Mouse (Mus musculus) CH12.LX (cell line): ENCODE measurements around the gene Moap1. TPM values are rescaled to one million over a fixed set of nuclear protein-coding genes. Genes with fewer than 3 reads are reported as not detected.

ENCODE experiments used
- DNase-seq: peaks from one replicate; pipeline ENCODE4 v3.0.0-alpha.2; 2013; ENCODE audit errors: extremely low read depth
- H3K27ac ChIP-seq: 2 replicates; pipeline ENCODE4 v1.5.1; 2012; ENCODE audit warnings: low read depth, mild to moderate bottlenecking, control low read depth, moderate library complexity; ENCODE audit not compliant: insufficient read depth
- H3K27me3 ChIP-seq: replicated peaks from 2 replicates; pipeline ENCODE3; 2012; ENCODE audit warnings: inconsistent platforms
- H3K36me3 ChIP-seq, 2 experiments: replicated peaks in 1 of 2; 2 replicates each; pipeline versions ENCODE3 to v1.6.1; 2012; ENCODE audit warnings: inconsistent platforms in 1 of 2, low read length in 1 of 2, mild to moderate bottlenecking in 1 of 2, mixed read lengths in 1 of 2, moderate library complexity in 1 of 2; ENCODE audit not compliant: control insufficient read depth in 1 of 2, insufficient read depth in 1 of 2
- H3K4me1 ChIP-seq, 2 experiments: 2 replicates each; pipeline ENCODE4 v1.6.1; 2012; ENCODE audit warnings: inconsistent platforms in 1 of 2, moderate library complexity in 1 of 2; ENCODE audit not compliant: insufficient read depth in 2 of 2, control insufficient read depth in 1 of 2
- H3K4me2 ChIP-seq: 2 replicates; pipeline ENCODE4 v1.6.1; 2012; ENCODE audit warnings: low read depth, mild to moderate bottlenecking, control low read depth; ENCODE audit not compliant: poor library complexity, insufficient read depth, severe bottlenecking
- H3K4me3 ChIP-seq, 3 experiments: fragments of 150-350 bp in 1 of 3; sonication (generic) in 1 of 3; replicated peaks in 1 of 3; 2 replicates each; pipeline versions ENCODE3 to v1.5.1; 2011 to 2012; ENCODE audit warnings: low read depth in 2 of 3, low read length in 2 of 3, mild to moderate bottlenecking in 2 of 3, moderate library complexity in 2 of 3, control low read depth in 1 of 3, improper control_type of control experiment in 1 of 3, inconsistent platforms in 1 of 3, mixed read lengths in 1 of 3; ENCODE audit not compliant: poor library complexity in 1 of 3
- H3K79me2 ChIP-seq: replicated peaks from 2 replicates; pipeline ENCODE4 v1.6.1; 2012; ENCODE audit warnings: mild to moderate bottlenecking, moderate library complexity; ENCODE audit not compliant: control insufficient read depth, poor library complexity, insufficient read depth, severe bottlenecking; ENCODE audit errors: extremely low read depth
- H3K9ac ChIP-seq: 2 replicates; pipeline ENCODE4 v1.6.1; 2012; ENCODE audit warnings: low read depth, mild to moderate bottlenecking, control low read depth, moderate library complexity; ENCODE audit not compliant: insufficient read depth
- H3K9me3 ChIP-seq: replicated peaks from 2 replicates; pipeline ENCODE3; 2012; ENCODE audit warnings: low read length, inconsistent platforms, mixed read lengths
- BHLHE40 ChIP-seq: IDR thresholded peaks from 2 replicates; pipeline ENCODE4 v1.6.1; 2011; ENCODE audit warnings: mild to moderate bottlenecking, low read depth, low read length, improper control_type of control experiment
- CHD2 ChIP-seq: IDR thresholded peaks from 2 replicates; pipeline ENCODE4 v1.6.1; 2011; ENCODE audit warnings: low read length, improper control_type of control experiment
- CTCF ChIP-seq, 2 experiments: IDR thresholded peaks in 1 of 2; conservative IDR thresholded peaks in 1 of 2; 2 replicates each; pipeline ENCODE4 v1.5.1; 2011 to 2012; ENCODE audit warnings: low read depth in 2 of 2, low read length in 2 of 2, improper control_type of control experiment in 1 of 2, inconsistent platforms in 1 of 2, mild to moderate bottlenecking in 1 of 2, moderate library complexity in 1 of 2
- JUN ChIP-seq: IDR thresholded peaks from 2 replicates; pipeline ENCODE4 v1.6.1; 2011; ENCODE audit warnings: low read depth, mild to moderate bottlenecking, low read length, improper control_type of control experiment, moderate library complexity; ENCODE audit not compliant: insufficient read depth
- MAZ ChIP-seq: IDR thresholded peaks from 2 replicates; pipeline ENCODE4 v1.6.1; 2012; ENCODE audit warnings: low read depth, mild to moderate bottlenecking, inconsistent platforms, low read length, improper control_type of control experiment, moderate library complexity
- MXI1 ChIP-seq: IDR thresholded peaks from 2 replicates; pipeline ENCODE4 v1.6.1; 2011; ENCODE audit warnings: mild to moderate bottlenecking, low read depth, low read length, improper control_type of control experiment
- MYC ChIP-seq: IDR thresholded peaks from 2 replicates; pipeline ENCODE4 v1.6.1; 2011; ENCODE audit warnings: low read depth, mild to moderate bottlenecking, improper control_type of control experiment, low read length
- NELFE ChIP-seq: IDR thresholded peaks from 2 replicates; pipeline ENCODE4 v1.6.1; 2011; ENCODE audit warnings: low read depth, low read length, improper control_type of control experiment
- NRF1 ChIP-seq: IDR thresholded peaks from 2 replicates; pipeline ENCODE4 v1.6.1; 2014; ENCODE audit warnings: low read depth, mild to moderate bottlenecking, inconsistent platforms, low read length, improper control_type of control experiment, moderate library complexity
- RAD21 ChIP-seq: IDR thresholded peaks from 2 replicates; pipeline ENCODE4 v1.6.1; 2011; ENCODE audit warnings: low read depth, mild to moderate bottlenecking, low read length, improper control_type of control experiment, moderate library complexity
- SMC3 ChIP-seq: IDR thresholded peaks from 2 replicates; pipeline ENCODE4 v1.6.1; 2011; ENCODE audit warnings: low read depth, low read length, improper control_type of control experiment
- TBP ChIP-seq: conservative IDR thresholded peaks from 2 replicates; pipeline ENCODE4 v1.6.1; 2011; ENCODE audit warnings: low read depth, low read length, improper control_type of control experiment
- USF1 ChIP-seq: IDR thresholded peaks from 2 replicates; pipeline ENCODE4 v1.6.1; 2014; ENCODE audit warnings: low read depth, mild to moderate bottlenecking, inconsistent platforms, low read length, improper control_type of control experiment
- ZKSCAN1 ChIP-seq: IDR thresholded peaks from 2 replicates; pipeline ENCODE4 v1.6.1; 2012; ENCODE audit warnings: low read depth, inconsistent platforms, low read length, improper control_type of control experiment, borderline replicate concordance
- ZMIZ1 ChIP-seq: IDR thresholded peaks from 2 replicates; pipeline ENCODE4 v1.6.1; 2012; ENCODE audit warnings: low read depth, mild to moderate bottlenecking, inconsistent platforms, low read length, improper control_type of control experiment
- ZNF384 ChIP-seq: IDR thresholded peaks from 2 replicates; pipeline ENCODE4 v1.6.1; 2012; ENCODE audit warnings: low read depth, low read length, improper control_type of control experiment, inconsistent platforms
- dilution Hi-C: fragments of 300-500 bp; cut with MboI; formaldehyde crosslinking; loops from 2 replicates; pipeline ENCODE4 v1.14.3; 2020; ENCODE audit warnings: low sequenced_read_pairs; ENCODE audit not compliant: extremely low pct_unique_long_range_greater_than_20kb, extremely low pct_ligation_motif_present
- in situ Hi-C: fragments of 300-500 bp; cut with MboI; formaldehyde crosslinking; loops from 3 replicates; pipeline ENCODE4 v1.14.3; 2019; ENCODE audit warnings: low sequenced_read_pairs, low pct_ligation_motif_present, low pct_unique_long_range_greater_than_20kb, mixed read lengths
- polyA plus RNA-seq: library from polyadenylated mRNA; unstranded; fragments of >175 nt; gene quantifications from 2 replicates; pipeline ENCODE4 v1.2.1, GENCODE M21; 2012; ENCODE audit warnings: low read depth; ENCODE audit not compliant: insufficient read length
- total RNA-seq, 2 experiments: library from RNA; depleted of rRNA; stranded (reverse); fragments of 300-350 nt in 1 of 2; fragments of >200 nt in 1 of 2; gene quantifications; 2 replicates each; pipeline ENCODE4 v1.2.3; 2012 to 2014

The Moap1 gene
- total and polyA plus RNA-seq, 3 experiments = 5.5 to 7.1 (median 6.1) TPM

DNA sequence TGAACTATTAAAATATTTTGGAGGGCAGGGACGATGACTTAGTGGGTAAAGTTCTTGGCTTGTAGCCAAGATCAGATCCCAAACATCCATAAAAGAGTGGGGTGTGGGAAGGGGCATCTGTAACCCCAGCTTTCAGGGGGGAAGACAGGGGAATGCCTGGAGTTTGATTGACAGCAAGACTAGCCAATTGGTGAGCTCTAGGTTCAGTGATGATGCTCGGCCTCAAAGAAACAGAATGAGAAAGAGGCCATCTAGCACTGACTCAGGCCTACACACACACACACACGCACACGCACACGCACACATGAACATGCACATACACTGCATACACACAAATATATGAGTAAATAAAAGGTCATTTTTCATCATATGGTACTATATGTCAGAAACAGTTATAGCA lies 33.6 kb downstream of the Moap1 start:
- dilution Hi-C loops (no loop called here), in situ Hi-C loops (loop anchor here (5.0 kb wide), 2 partner anchors 133 to 183 kb away; no protein-coding TSS in a partner anchor)
- Histone ChIP-seq H3K27me3 (peaks cover 1% of the 10 kb centered on the region), H3K79me2 (no peaks in the 10 kb centered on the region), H3K36me3 (no peaks in the 10 kb centered on the region), H3K9ac (no peak overlapping the region), H3K9me3 (no peaks in the 10 kb centered on the region), H3K4me3 (no peak overlapping the region), H3K4me1 (peaks cover 0 to 12% of the 10 kb centered on the region in 2 experiments; a peak in 2 of 4 replicates), H3K27ac (no peak overlapping the region), H3K4me2 (no peak overlapping the region)
- no peak for DNase-seq
- no peak for TF ChIP-seq MXI1

DNA sequence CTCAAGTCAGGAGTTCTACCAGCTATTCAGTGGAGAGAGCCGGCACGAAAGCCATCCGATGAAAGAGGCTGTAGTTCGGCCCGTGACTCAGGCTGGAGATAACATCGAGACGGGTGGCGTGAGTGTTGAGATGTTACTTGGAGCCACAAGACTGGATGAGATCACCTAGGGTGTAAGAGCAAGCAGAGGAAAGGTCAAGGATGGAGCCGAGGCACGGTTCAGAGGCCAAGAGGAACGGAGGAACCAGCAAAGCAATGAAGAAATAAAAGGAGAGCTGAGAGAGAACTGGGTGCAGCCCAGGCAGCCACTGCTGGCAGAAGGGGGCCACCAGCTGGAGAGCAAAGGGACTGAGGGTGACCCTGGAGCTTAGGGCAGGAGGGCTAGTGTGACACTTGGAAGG lies 35.2 kb downstream of the Moap1 start:
- no peaks in the 10 kb centered on the region; the same call in 1 of the 2 replicates for H3K79me2 ChIP-seq
- TF ChIP-seq RAD21 = peak; percentile 66
- TF ChIP-seq CTCF (conservative IDR thresholded peaks at IDR 0.05 in 1 of 2, IDR thresholded peaks at IDR 0.05 in 1 of 2; ENCODE audit: low read depth in 2 of 2, low read length in 2 of 2) = peak in 1 of 2 experiments; percentile 70; a peak in 2 of 4 replicates
- TF ChIP-seq JUN = no peak
- TF ChIP-seq TBP = no peak
- peak; percentile 70 for TF ChIP-seq SMC3
- TF ChIP-seq MYC = no peak
- TF ChIP-seq NELFE = no peak
- TF ChIP-seq ZMIZ1 = no peak
- no peak for TF ChIP-seq CHD2
- no peak for TF ChIP-seq NRF1
- no peak for TF ChIP-seq MAZ
- TF ChIP-seq ZKSCAN1 = no peak
- no peak for TF ChIP-seq USF1
- TF ChIP-seq BHLHE40 = no peak
- TF ChIP-seq ZNF384 = no peak
- no peak overlapping the region for H3K27ac ChIP-seq
- no peak overlapping the region for H3K9ac ChIP-seq
- dilution Hi-C loops (no loop called here), in situ Hi-C loops (loop anchor here (5.0 kb wide), 2 partner anchors 131 to 181 kb away; no protein-coding TSS in a partner anchor)
- no peaks in the 10 kb centered on the region for H3K9me3 ChIP-seq
- no peaks in the 10 kb centered on the region for H3K36me3 ChIP-seq
- peaks cover 0 to 12% of the 10 kb centered on the region in 2 experiments; a peak in 2 of 4 replicates for H3K4me1 ChIP-seq
- peaks cover 1% of the 10 kb centered on the region for H3K27me3 ChIP-seq
- H3K4me2 ChIP-seq = no peak overlapping the region
- DNase-seq = no peak
- no peak overlapping the region for H3K4me3 ChIP-seq
